Mouse (Mus musculus): ENCODE results near the gene Acsm3.

Gene Acsm3

DNA sequence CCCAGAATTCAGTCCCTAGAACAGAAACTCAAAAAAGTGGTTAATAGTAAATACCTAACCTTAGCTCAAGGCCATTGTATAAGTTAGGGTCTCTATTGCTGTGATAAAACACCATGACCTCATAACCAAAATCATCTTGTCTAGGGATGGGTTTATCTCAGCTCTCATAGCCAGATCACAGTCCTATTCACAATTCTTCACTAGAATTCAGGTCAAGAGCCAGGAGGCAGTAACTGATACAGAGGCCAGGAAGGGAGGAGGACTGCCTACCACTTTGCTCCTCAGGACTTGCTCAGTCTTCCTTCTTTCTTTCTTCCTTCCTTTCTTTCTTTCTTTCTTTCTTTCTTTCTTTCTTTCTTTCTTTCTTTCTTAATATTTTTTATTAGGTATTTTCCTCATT, 34.6 kb downstream of the Acsm3 start:
- in situ Hi-C loops (cut with MboI, MseI): no loop called here

DNA sequence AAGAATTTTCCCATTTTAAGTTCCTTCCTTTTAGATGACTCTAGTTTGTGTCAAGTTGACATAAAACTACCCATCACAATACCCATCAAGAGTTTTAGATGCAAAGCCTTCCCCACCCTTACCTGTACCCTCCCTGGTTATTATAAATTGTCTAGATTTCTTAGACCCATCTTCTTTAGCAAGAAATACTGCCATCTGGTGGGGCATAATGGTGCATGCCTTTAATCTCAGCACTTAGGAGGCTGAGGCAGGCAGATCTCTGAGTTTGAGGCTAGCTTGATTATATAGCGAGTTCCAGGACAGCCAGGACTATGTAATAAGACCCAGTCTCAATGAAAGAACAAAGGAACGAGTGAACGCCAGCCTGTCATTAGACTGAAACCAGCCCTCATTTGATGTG, 39.8 kb downstream of the Acsm3 start:
- in situ Hi-C loops (cut with MboI, MseI): no loop called here

DNA sequence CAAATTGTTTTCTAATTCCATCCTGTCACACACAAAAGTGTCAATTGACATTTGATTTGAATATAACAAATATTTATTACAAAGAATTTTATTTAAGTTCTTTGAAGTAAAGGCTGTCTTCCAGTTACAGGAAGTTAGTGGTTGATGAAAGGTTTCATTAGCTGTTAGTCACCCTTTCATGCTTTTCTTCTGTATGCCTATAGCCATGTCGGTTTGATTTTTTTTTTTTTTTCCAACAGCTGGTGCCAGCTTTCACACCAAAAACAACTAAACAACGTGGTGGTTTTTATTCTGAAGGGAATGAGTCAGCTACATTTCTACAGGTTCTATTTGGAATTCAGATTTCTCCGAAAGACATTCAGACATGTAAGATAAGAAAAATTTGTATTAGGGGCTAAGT, 40.3 kb downstream of the Acsm3 start:
- in situ Hi-C loops (cut with MboI, MseI): no loop called here

DNA sequence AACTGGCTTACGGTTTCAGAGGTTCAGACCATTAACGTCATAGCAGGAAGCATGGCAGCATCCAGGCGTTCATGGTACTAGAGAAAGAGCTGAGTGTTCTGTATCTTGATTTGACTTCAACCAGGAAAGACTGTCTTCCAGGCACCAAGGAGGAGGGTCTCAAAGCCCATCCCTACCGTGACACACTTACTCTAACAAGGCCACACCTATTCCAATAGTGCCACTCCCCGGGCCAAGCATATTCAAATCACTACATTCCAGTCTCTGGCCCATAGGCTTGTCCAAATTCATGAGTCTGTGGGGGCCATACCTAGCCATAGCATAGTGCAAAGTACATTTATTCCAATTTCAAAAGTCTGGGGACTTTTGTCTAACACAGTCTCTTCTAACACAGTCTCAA, 46.7 kb downstream of the Acsm3 start:
- in situ Hi-C loops (cut with MboI, MseI): no loop called here

DNA sequence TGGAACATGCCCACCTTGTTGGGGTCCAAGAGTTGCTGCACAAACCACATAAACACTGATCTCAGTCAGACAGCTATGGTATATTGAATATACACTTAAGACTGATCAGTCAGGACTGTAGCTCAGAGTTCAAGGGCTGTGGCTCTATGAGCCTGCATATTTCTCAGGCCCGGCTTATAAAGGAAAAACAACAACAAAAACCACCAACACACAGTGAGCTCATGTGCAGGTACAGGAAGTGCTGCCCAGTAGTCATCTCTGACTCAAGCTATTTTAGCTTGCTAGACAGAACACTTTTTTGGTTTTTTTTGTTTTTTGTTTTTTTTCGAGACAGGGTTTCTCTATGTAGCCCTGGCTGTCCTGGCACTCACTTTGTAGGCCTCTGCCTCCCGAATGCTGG, 48.0 kb downstream of the Acsm3 start:
- in situ Hi-C loops (cut with MboI, MseI): no loop called here

DNA sequence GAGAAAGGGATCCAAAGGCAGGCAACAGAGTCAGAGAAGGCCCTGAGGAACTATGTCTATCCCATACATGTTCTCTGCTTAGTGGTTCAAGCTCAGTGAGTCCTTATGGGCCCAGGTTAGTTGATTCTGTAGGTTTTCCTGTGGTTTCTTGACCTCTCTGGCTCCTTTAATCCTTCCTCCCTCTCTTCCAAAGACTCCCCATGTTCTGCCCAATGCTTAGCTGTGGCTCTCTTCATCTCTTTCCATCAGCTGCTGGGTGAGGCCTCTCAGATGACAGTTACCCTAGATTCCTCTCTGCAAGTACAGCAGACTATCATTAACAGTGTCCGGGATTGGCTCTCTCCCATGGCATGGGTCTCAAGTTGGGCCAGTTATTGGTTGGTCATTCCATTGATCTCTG, 74.6 kb downstream of the Acsm3 start:
- in situ Hi-C loops (cut with MboI, MseI): no loop called here

DNA sequence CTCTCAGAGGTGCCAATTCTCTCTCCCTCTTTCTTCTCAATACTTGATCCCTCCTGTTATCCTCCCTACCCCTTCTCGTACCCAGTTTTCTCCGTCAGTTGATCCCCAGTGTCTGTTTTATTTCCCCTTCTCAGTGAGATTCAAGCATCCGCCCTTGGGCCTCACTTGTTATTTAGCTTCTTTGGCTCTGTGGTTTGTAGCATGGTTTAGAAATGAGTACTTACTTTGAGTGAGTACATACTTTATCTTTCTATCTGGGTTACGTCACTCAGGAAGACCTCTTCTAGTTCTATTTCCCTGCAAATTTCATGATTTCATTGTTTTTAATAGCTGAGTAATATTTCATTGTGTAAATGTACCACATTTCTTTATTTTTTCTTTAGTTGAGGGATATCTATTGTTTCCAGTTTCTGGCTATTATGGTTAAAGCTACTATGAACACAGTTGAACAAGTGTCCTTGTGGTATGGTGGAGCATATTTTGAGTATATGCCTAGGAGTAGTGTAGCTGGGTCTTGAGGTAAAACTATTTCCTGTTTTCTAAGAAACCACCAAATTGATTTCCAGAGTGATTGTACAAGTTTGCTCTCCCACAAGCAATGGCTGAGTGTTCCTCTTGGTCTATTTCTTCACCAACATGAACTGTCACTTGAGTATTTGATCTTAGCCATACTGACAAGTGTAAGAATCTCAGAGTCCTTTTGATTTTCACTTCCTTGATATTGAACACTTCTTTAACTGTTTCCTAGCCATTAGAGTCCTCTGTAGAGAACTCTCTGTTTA, 75.5 kb downstream of the Acsm3 start:
- in situ Hi-C loops (cut with MboI, MseI): no loop called here
